Mouse (Mus musculus) frontal cortex, postnatal 10 days (tissue): Measurements from ENCODE around the gene Tjap1.

ENCODE experiments used
- DNase-seq, 2 experiments: peaks; one replicate each; pipeline ENCODE4 v3.0.0; 2022; ENCODE audit warnings: low spot score in 2 of 2, mixed read lengths in 1 of 2

Gene Tjap1

DNA sequence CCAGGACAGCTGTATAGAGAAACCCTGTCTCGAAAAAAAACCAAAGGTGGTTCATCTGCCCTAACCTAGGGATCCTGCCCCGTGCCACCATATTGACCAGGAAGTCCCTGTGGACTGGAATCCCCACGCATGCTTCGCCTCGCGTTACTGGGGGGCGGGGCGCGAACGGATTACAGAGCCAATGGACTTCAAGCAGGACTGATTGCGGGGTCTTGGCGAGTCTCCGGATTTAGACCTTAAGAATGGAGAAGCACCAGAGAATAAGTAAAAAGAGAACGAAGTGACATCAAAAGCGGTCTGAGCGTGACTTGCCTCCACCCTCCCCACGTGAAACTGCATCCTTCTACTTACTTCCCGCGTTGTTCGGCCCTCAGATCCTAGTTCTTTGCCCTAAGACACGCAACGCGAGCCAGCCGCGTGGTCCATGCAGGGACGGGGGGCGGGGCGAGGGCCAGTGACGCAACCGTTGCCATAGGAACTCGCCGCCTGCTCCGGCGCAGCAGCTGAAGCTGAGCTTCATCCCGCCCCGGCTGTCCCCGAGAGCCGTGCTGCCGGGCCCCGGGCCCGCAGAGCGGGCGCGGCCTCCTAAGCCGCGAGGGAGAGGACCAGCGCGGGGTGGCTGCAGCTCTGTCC, 29.3 kb downstream of the Tjap1 start, which contains the start of gene Lrrc73:
Gene Lrrc73, plus strand, starts transcription at position 80 of the 633 bp plus-strand sequence.
- DNase-seq: peak; percentile 93 to 94

DNA sequence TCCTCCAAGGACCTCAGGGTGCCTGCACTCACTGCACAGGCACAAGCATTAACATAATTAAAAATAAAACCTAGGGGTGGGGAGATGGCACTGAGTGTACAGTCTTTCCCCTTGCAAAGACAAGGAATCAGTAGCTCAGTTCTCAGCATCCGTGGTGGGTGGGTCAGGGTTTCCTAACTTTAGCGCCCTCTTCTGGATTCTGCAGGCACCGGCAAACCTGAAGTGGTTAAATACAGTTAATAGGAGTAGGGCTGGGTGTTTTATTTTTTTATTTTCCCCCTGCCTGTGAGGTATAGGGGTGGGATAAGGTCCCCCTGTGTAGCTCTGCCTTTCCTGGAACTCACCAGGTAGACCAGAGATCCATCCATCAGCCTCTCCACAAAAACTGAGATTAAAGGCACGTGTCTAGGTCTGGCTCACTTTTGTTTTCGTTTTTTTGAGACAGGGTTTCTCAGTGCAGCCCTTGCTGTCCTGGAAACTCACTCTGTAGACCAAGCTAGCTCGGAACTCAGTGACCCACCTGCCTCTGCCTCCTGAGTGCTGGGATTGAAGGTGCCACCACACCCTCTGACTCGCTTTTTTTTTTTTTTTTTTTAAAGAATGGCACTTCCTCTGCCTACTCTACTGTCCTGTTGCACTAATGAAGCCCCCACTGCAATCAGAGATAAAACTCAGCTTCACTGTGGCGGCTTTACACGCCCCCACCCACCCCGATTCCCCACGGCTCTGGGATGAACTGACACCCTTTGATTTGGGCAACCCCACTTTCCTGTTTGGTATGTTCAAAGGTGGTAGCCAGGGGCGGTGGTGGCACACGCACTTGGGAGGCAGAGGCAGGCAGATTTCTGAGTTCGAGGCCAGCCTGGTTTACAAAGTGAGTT, 30.0 kb downstream of the Tjap1 start:
- no peak for DNase-seq

DNA sequence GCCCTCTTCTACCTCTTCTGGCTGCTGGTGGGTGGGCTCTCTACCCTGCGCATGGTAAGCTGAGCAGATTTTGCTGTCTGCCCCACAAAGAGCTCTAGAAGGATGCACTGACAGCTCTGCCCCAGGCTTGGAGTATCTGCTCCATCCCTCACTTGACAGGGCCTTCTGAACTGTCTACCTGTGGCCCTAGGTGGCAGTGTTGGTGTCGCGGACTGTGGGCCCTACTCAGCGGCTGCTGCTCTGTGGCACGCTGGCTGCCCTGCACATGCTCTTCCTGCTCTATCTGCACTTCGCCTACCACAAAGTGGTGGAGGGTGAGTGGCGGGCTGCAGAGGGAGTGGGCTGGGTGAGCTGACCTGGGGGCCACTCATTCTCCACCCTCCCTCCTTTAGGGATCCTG, 31.7 kb downstream of the Tjap1 start:
- DNase-seq: no peak

DNA sequence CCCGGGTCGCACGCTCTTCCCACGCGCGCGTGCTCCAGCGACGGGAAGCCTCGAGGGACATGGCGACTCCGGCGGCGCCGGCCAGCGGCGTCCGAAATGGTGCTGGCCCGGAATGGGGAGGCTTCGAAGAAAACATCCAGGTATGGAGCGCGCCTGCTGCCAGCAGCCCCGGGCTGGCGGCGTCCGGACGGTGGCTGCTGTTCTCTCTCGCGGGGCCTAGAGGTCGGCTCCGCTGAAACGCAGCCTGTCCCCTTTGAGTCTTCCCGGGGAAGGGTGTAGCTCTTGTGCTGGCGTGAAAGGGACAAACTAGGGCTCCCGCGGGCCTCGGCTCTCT, 34.7 kb downstream of the Tjap1 start:
- no peak for DNase-seq

DNA sequence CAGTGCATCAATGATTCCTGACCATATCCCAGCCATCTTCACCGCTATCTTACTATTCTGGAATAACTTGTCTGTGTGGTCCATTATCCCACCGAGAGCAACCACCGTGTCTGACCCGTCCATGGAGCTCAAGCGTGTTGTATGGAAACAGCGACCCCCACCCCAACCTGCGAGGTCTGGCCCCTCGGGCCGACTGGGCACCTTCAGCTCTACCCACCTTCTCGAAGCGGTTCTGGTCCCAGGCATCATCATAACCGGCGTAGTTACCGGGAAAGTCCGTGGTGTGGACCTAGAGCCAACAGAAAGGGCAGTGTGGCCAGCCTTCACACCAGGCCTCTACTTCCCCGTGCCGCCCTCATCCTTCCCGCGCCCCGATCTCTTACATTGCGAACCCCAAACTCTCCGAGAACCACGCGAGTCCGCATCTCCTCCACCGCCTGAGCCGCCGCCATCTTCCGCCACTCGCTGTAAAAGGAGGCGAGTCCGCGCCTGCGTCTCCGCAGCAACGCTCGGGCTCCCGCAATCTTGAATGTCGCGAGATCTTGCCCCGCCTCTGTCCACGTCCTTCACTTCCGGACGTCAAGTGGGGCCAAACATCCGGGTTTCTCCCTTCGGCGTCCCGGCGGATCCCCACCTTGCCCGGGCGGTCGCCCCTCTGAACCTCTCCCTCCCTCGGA, 35.2 kb downstream of the Tjap1 start, which contains the start of the genes Polr1c and Yipf3:
Gene Polr1c, minus strand, starts transcription at position 543 of the 677 bp plus-strand sequence.
Gene Yipf3, plus strand, starts transcription at position 569 of the 677 bp plus-strand sequence.
- peak; percentile 90 to 95 for DNase-seq

DNA sequence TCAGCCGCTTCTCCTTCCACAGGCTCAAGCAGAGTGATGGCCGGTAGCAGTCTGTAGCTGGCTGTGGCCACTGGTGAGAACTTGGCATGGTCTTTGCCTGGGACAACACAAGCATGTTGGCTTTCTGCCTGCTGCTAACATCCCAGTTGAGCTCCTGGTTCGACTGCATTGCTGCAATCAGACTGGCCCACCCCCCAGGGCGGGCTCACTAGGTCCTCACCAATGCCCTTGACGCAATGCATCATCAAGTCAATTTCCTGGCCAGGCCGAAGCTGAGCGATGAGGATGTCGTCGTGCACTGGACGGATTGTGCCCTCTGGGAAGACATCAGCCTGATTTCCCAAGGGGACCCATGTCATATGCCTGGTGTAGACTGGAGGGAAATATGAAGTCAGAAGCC, 38.2 kb downstream of the Tjap1 start:
- DNase-seq: no peak

DNA sequence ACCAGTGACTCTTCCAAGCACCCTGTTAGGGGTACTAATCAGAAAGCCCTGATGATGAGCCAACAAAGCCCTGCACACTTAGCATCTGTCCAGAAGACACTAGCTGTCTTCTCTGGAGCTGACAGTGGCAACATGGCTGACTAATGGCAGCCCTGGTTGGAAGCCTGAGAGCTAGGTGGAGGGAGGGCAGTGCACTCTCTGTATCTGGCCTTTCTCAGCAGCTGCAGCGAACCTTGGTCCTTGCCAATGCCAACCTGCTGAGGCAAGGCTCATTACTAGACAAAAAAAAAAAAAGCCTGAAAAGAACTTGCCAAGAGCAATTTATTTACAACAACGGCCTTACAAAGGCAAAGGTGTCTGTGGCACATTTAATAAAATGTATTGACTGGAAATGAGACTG, 39.2 kb downstream of the Tjap1 start:
- DNase-seq: no peak

DNA sequence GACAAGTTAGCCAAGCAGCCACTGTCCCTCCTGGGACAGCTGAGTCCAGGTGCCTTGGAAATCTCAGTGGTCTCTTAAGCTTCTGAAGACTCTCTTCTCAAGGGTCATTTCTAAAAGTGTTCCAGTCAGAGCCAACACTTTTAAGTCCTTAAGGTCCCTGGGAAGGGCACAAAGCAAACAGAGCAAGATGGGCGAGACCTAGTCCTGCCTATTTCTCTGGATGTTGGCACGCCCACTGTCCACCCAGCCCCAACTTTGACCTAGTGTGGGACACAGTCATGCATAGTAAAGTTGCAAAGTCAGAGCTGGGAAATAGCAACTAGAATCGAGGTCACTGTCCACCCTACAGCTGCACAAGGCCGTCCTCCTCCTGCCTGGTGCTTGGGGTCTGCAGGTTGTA, 39.8 kb downstream of the Tjap1 start:
- no peak for DNase-seq

DNA sequence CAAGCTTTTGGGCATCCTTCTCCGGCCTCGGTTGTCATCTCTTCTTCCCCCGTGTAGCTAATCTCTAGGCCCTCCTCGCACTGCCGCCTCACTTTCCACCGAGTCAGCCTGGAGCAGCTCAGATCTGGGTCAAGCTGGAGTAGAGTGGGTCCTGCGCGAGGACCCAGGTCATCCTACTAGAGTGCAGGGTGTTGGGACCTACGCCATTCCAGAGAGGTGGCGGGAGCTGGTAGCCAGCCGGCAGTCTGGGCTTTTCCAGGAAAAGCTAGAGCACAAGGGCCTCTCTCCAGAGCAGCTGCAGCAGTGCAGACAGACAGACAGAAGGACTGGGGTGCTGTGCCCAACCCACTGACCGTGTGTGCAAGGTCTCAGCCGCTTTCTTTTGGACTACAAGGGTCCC, 40.6 kb downstream of the Tjap1 start:
- no peak for DNase-seq

DNA sequence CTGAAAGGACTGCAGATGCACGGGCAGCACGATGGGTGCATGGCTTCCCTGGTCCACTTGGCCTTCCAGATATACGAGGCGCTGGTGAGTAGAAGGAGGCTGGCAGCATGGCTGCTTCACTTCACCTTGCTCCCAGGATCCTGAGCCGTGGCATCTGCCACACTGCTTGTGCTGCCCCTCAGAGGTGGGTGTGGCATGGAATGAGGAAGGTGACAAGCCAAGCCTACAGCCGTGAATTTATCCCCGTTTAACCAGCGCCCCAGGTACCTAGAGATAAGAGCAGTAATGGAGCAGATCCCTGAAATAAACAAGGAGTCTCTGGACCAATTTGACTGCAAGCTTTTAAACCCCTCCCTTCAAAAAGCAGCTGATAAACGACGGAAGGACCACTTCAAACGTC, 41.4 kb downstream of the Tjap1 start:
- no peak for DNase-seq

DNA sequence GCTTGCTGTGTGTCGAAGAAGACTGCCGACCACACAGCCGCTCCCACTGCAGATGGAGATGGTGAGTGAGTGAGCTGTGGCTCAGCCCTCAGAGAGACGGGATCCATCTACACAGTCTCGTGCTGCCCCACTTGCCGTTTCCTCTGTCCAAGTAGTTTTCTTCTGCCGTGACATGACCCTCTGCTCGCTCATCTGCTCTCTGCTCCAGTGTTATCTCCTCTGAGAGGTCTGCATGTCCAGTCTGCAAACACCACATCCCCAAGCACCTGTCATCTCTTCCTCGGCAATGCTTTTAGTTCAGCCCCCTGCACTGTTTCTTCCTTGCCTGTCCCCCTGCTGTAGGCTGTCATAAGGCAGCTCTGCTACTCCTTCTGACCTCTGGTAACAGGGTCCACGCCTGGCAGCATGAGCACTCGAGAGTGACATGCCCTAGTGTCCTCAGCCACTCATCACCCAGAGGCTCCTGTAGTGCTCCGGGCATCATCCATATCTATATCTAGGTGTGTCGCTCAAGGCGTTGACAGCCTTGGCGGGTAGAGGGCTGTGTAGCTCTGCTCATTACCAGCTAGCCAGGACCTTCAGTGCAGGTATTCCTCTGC, 43.2 kb downstream of the Tjap1 start:
- DNase-seq: no peak

DNA sequence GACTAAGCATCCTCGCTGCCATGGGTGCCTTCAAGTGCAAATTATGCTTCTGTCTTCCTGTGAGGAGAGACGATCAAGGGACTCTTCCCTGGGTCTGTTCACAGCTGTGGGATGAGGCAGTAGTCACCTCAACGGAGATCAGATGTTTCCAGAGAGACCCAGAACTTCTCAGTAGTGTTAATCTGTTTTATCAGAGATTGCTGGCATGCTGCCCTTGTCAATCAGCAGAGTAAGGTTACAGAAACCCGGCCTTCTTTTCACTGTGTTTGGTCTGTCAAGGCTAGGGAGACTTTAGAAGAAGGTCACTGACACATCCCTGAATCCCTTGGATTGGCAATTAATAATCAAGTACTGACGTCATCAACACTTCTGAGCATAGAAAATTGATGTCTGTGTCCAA, 45.3 kb downstream of the Tjap1 start:
- DNase-seq: no peak

DNA sequence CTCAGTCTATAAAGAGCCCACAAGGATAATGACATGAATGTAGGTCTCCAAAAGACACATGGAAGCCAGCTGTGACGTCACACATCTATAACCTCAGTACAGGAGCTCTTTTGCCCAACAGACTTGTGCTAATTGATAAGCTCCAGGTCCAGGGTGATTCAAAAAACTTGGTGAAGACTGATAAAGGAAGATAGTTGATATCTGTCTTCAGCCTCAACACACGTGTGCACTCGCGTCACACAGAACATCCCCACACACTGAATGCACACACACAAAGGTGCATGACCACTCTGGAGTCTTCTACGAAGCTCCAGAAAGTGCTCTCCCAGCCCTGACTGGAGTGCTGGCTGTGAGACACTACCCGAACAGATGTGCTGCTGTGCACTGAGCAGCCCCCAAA, 45.7 kb downstream of the Tjap1 start:
- no peak for DNase-seq

DNA sequence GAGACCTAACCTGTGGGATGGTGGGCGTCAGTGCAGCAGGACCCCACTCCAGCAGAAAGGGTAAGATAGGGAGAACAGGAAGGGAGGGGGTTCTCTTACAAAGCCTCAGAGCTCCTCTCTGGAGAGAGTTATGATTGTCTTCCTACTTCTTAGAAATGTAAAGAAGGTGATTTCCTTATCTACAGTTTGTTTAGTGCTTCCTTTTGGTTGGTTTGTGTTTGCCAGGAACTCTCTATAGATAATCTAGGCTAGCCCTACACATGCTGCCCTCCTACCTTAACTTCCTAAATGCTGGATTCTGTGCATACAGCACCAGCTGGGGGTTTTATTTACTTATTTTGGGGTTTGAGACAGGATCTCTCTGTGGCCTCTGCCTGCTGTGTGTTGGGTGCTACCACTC, 46.8 kb downstream of the Tjap1 start:
- DNase-seq: no peak

DNA sequence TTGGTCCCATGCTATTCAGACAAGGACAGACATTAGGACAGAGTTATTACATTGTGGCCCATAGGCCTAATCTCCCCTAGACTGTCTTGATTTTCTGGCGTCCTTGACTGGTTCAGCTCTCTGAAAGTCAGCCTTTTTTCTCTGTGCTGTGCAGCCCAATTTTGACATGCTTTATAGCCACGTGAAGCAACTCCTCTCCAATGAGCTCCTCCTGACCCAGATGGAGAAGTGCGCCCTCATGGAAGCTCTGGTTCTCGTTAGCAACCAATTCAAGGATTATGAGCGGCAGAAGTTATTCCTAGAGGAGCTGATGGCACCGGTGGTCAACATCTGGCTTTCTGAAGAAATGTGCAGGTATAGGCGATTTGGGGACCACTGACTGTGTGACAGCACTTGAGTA, 55.2 kb downstream of the Tjap1 start:
- no peak for DNase-seq

DNA sequence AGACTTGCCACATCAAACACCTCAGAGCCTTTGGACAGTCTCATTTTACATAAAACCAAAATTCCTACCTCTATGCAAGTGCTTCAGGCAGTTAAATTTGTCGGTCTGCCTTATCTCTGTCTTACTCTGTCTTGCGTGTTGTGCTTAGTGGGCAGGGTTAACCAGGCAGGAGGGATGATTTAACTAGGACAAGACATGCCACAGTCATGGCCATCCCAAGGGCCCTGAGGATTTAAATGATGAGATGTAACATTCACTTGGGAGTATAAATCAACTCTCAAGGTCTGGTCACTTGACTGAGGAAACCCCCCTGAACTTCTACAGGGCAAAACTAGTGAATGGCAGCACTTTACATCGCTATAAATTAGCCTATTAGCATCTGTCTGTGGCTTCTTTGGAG, 61.2 kb downstream of the Tjap1 start:
- DNase-seq: no peak

DNA sequence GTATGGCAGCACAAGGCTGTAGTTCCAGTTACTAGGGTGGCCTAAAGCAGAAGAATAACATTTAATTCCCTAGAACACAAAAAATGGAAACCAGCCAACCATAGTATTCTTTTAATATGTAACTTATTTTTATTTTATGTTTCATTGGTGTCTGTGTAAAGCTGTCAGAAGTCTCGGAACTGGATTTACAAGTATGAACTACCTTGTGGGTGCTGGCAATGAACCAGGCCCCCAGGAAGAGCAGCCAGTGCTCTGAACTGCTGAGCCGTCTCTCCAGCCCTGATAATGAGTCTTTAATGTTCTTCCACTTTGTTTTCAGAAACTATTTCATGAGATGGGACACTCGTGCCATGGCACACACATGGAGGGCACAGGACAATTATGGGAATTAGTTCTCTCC, 72.3 kb downstream of the Tjap1 start:
- no peak for DNase-seq
